Mouse (Mus musculus) heart, adult 2 months (tissue): ENCODE measurements around the gene C1ql1.

ENCODE experiments used
- CTCF ChIP-seq: fragments of 200-600 bp; IDR thresholded peaks from 2 replicates; pipeline ENCODE4 v1.8.1; 2022; ENCODE audit warnings: antibody characterized with exemption, mild to moderate bottlenecking, moderate library complexity
- EP300 ChIP-seq: fragments of 200-500 bp; IDR thresholded peaks from 2 replicates; pipeline ENCODE4 v1.6.1; 2011; ENCODE audit warnings: low read depth, low read length, control low read depth; ENCODE audit not compliant: insufficient read depth

- no peak for TF ChIP-seq EP300
- TF ChIP-seq CTCF: no peak
Measured at GRCm38 (mm10) chr11:102978052-102978666, 31.7 kb upstream of the C1ql1 start.
